Mouse (Mus musculus) MEL (cell line): ENCODE data around the gene Dntt. TPM values are rescaled to one million over a fixed set of nuclear protein-coding genes. Genes with fewer than 3 reads are reported as not detected.

ENCODE experiments used
- DNase-seq: peaks from one replicate; pipeline ENCODE4 v3.0.0; 2011; ENCODE audit warnings: low read depth, low spot score
- H3K27ac ChIP-seq: 2 replicates; pipeline ENCODE4 v1.5.1; 2012; ENCODE audit warnings: low read depth, mild to moderate bottlenecking, control low read depth, low read length, moderate library complexity; ENCODE audit not compliant: control insufficient read depth
- H3K27me3 ChIP-seq, 2 experiments: fragments of 150-350 bp in 1 of 2; sonication (generic) in 1 of 2; 2 replicates each; pipeline ENCODE4 v1.6.1; 2012; ENCODE audit warnings: low read length in 2 of 2, mild to moderate bottlenecking in 2 of 2, improper control_type of control experiment in 1 of 2, moderate library complexity in 1 of 2; ENCODE audit not compliant: insufficient read depth in 2 of 2, control insufficient read depth in 1 of 2
- H3K36me3 ChIP-seq, 2 experiments: 2 replicates each; pipeline ENCODE4 v1.6.1; 2012 to 2014; ENCODE audit warnings: low read length in 2 of 2, improper control_type of control experiment in 1 of 2, inconsistent platforms in 1 of 2, mild to moderate bottlenecking in 1 of 2; ENCODE audit not compliant: insufficient read depth in 2 of 2, control insufficient read depth in 1 of 2
- H3K4me1 ChIP-seq, 2 experiments: fragments of 150-350 bp in 1 of 2; sonication (generic) in 1 of 2; 2 replicates each; pipeline ENCODE4 v1.6.1; 2012; ENCODE audit warnings: low read length in 2 of 2, improper control_type of control experiment in 1 of 2, mild to moderate bottlenecking in 1 of 2; ENCODE audit not compliant: insufficient read depth in 2 of 2, control insufficient read depth in 1 of 2
- H3K4me3 ChIP-seq, 2 experiments: fragments of 150-350 bp in 1 of 2; sonication (generic) in 1 of 2; 2 replicates each; pipeline ENCODE4 v1.5.1; 2012; ENCODE audit warnings: low read depth in 2 of 2, low read length in 2 of 2, mild to moderate bottlenecking in 2 of 2, moderate library complexity in 2 of 2, control low read depth in 1 of 2, improper control_type of control experiment in 1 of 2; ENCODE audit not compliant: control insufficient read depth in 1 of 2, insufficient read depth in 1 of 2
- H3K79me2 ChIP-seq: 2 replicates; pipeline ENCODE4 v1.6.1; 2012; ENCODE audit warnings: mild to moderate bottlenecking, low read length, moderate library complexity; ENCODE audit not compliant: control insufficient read depth, poor library complexity, insufficient read depth
- H3K9ac ChIP-seq: 2 replicates; pipeline ENCODE4 v1.6.1; 2012; ENCODE audit warnings: low read depth, mild to moderate bottlenecking, control low read depth, low read length, moderate library complexity; ENCODE audit not compliant: control insufficient read depth, poor library complexity, severe bottlenecking
- H3K9me3 ChIP-seq: fragments of 150-350 bp; sonication (generic); replicated peaks from 2 replicates; pipeline ENCODE4 v1.6.1; 2012; ENCODE audit warnings: mild to moderate bottlenecking, low read length, improper control_type of control experiment, moderate library complexity; ENCODE audit not compliant: insufficient read depth
- BHLHE40 ChIP-seq: IDR thresholded peaks from 2 replicates; pipeline ENCODE4 v1.6.1; 2012; ENCODE audit warnings: low read depth, mild to moderate bottlenecking, inconsistent platforms, low read length, improper control_type of control experiment, borderline replicate concordance
- E2F4 ChIP-seq: IDR thresholded peaks from 2 replicates; pipeline ENCODE4 v1.6.1; 2011; ENCODE audit warnings: low read depth, low read length, improper control_type of control experiment, borderline replicate concordance
- EP300 ChIP-seq, 2 experiments: IDR thresholded peaks; 2 replicates each; pipeline ENCODE4 v1.6.1; 2011; ENCODE audit warnings: improper control_type of control experiment in 2 of 2, low read length in 2 of 2, low read depth in 1 of 2, mild to moderate bottlenecking in 1 of 2
- KAT2A ChIP-seq: conservative IDR thresholded peaks from 2 replicates; pipeline ENCODE4 v1.6.1; 2012; ENCODE audit warnings: low read depth, low read length, improper control_type of control experiment, inconsistent platforms
- MAZ ChIP-seq: IDR thresholded peaks from 2 replicates; pipeline ENCODE4 v1.6.1; 2012; ENCODE audit warnings: low read depth, mild to moderate bottlenecking, inconsistent platforms, low read length, improper control_type of control experiment
- MXI1 ChIP-seq: IDR thresholded peaks from 2 replicates; pipeline ENCODE4 v1.6.1; 2011; ENCODE audit warnings: mild to moderate bottlenecking, low read depth, low read length, improper control_type of control experiment
- MYC ChIP-seq: IDR thresholded peaks from 2 replicates; pipeline ENCODE4 v1.6.1; 2011; ENCODE audit warnings: low read depth, mild to moderate bottlenecking, low read length, improper control_type of control experiment, moderate library complexity
- NELFE ChIP-seq: IDR thresholded peaks from 2 replicates; pipeline ENCODE4 v1.6.1; 2011; ENCODE audit warnings: low read depth, low read length, improper control_type of control experiment
- POLR2AphosphoS2 ChIP-seq: IDR thresholded peaks from 2 replicates; pipeline ENCODE4 v1.6.1; 2011; ENCODE audit warnings: low read length, improper control_type of control experiment
- RCOR1 ChIP-seq: IDR thresholded peaks from 2 replicates; pipeline ENCODE4 v1.6.1; 2012; ENCODE audit warnings: low read depth, mild to moderate bottlenecking, inconsistent platforms, low read length, improper control_type of control experiment
- TAL1 ChIP-seq: IDR thresholded peaks from 2 replicates; pipeline ENCODE4 v1.6.1; 2012; ENCODE audit warnings: mild to moderate bottlenecking, inconsistent platforms, low read length, moderate library complexity, mixed read lengths
- UBTF ChIP-seq: IDR thresholded peaks from 2 replicates; pipeline ENCODE4 v1.6.1; 2012; ENCODE audit warnings: low read depth, mild to moderate bottlenecking, inconsistent platforms, low read length, improper control_type of control experiment, moderate library complexity, borderline replicate concordance; ENCODE audit not compliant: insufficient read depth
- USF1 ChIP-seq: IDR thresholded peaks from 2 replicates; pipeline ENCODE4 v1.6.1; 2014; ENCODE audit warnings: low read depth, mild to moderate bottlenecking, inconsistent platforms, low read length, improper control_type of control experiment, moderate library complexity
- ZKSCAN1 ChIP-seq: IDR thresholded peaks from 2 replicates; pipeline ENCODE4 v1.6.1; 2012; ENCODE audit warnings: low read depth, mild to moderate bottlenecking, inconsistent platforms, low read length, improper control_type of control experiment, moderate library complexity
- ZMIZ1 ChIP-seq: IDR thresholded peaks from 2 replicates; pipeline ENCODE4 v1.6.1; 2012; ENCODE audit warnings: low read depth, mild to moderate bottlenecking, inconsistent platforms, low read length, improper control_type of control experiment, moderate library complexity
- ZNF384 ChIP-seq: IDR thresholded peaks from 2 replicates; pipeline ENCODE4 v1.6.1; 2012; ENCODE audit warnings: low read depth, mild to moderate bottlenecking, inconsistent platforms, low read length, improper control_type of control experiment
- polyA plus RNA-seq, 2 experiments: library from polyadenylated mRNA; stranded (reverse) in 1 of 2; unstranded in 1 of 2; fragments of >175 nt in 1 of 2; fragments of >200 nt in 1 of 2; gene quantifications; 2 replicates each; pipeline versions ENCODE4 v1.2.1 to v1.2.4; 2012; ENCODE audit warnings: low replicate concordance in 2 of 2, low read depth in 1 of 2; ENCODE audit not compliant: insufficient read length in 2 of 2, insufficient read depth in 1 of 2, missing spikeins in 1 of 2
- total RNA-seq: library from RNA; depleted of rRNA; stranded (reverse); fragments of 300-350 nt; gene quantifications from 2 replicates; pipeline ENCODE4 v1.2.3, GENCODE M21; 2012

The Dntt gene
- total and polyA plus RNA-seq, 3 experiments, result not detected

DNA sequence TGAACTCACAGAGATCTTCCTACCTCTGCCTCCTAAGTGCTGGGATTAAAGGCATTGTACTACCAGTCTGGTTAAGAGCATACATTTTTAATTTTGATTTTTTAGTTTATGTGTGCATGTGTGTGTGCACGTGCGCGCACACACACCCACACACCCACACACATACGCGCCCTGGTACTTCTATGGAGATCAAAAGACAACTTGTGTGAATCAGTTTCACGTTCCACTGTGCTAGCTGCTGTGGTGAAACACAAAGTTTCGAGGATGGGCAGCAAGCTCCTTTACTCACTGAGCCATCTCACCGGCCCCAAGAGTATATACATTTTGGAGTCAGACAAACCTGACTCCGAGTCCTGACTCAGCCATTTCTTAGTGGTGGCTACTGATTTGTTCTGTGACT, 1.5 kb upstream of the Dntt start:
- TF ChIP-seq RCOR1, result no peak
- TF ChIP-seq MAZ, result no peak
- no peak for TF ChIP-seq USF1
- no peak for TF ChIP-seq POLR2AphosphoS2
- no peak for TF ChIP-seq TAL1
- H3K4me1 ChIP-seq, result no peaks in the 10 kb centered on the region
- no peaks in the 10 kb centered on the region for H3K79me2 ChIP-seq
- H3K27me3 ChIP-seq, result peaks cover 5 to 12% of the 10 kb centered on the region in 2 experiments
- no peak overlapping the region for H3K9ac ChIP-seq
- no peak overlapping the region for H3K27ac ChIP-seq
- H3K36me3 ChIP-seq, result peaks cover 0 to 3% of the 10 kb centered on the region in 2 experiments; a peak in 1 of 4 replicates
- H3K4me3 ChIP-seq, result no peak overlapping the region
- no peak for DNase-seq
- H3K9me3 ChIP-seq, result no peaks in the 10 kb centered on the region

DNA sequence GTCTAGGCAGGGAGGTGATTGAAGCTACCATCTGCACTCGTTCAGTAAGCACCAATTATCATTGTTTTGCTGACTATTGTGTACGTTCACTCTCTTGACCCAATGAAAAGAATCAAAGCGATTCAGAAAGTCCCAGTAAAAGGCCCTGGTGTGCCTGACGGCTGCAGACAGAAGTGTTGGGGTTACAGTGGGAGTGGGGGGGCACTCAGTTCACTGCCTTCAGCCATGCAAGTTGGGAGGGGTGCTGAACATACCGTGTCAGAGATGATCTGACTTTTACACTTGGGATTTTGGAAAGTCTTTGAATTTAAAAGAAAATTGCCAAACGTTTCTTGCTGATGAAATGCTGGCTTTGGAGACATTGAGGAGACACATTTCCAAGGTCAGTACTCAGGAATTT, 1.1 kb downstream of the Dntt start:
- Histone ChIP-seq H3K4me1 (no peaks in the 10 kb centered on the region), H3K4me3 (no peak overlapping the region), H3K36me3 (peaks cover 0 to 3% of the 10 kb centered on the region in 2 experiments; a peak in 1 of 4 replicates), H3K79me2 (no peaks in the 10 kb centered on the region), H3K27me3 (peaks cover 11 to 13% of the 10 kb centered on the region in 2 experiments), H3K27ac (no peak overlapping the region), H3K9me3 (no peaks in the 10 kb centered on the region), H3K9ac (no peak overlapping the region)
- TF ChIP-seq BHLHE40 (no peak), EP300 (IDR thresholded peaks at IDR 0.05; ENCODE audit: low read depth in 1 of 2, low read length in 2 of 2) (no peak), E2F4 (no peak), MAZ (no peak), UBTF (no peak), ZMIZ1 (no peak), ZNF384 (no peak), MYC (no peak), NELFE (no peak), KAT2A (no peak), ZKSCAN1 (no peak), MXI1 (no peak)
- DNase-seq, result no peak
